Mouse (Mus musculus) heart, adult 2 months (tissue): ENCODE measurements around the gene Sox15.

Experiments
- CTCF ChIP-seq: fragments of 200-600 bp; IDR thresholded peaks from 2 replicates; pipeline ENCODE4 v1.8.1; 2022; ENCODE audit warnings: antibody characterized with exemption, mild to moderate bottlenecking, moderate library complexity
- EP300 ChIP-seq: fragments of 200-500 bp; IDR thresholded peaks from 2 replicates; pipeline ENCODE4 v1.6.1; 2011; ENCODE audit warnings: low read depth, low read length, control low read depth; ENCODE audit not compliant: insufficient read depth

GRCm38 (mm10) chr11:69628286-69628685, 26.8 kb upstream of the Sox15 start:
- TF ChIP-seq CTCF (peak; percentile 96), EP300 (peak; percentile 67; the same call in 1 of the 2 replicates)
